Mouse (Mus musculus) cortical plate, adult 2 months (tissue): ENCODE data around the gene Ulk3. TPM values are rescaled to one million over a fixed set of nuclear protein-coding genes. Genes with fewer than 3 reads are reported as not detected.

ENCODE experiments used
- H3K27ac ChIP-seq: fragments of 200-500 bp; 2 replicates; pipeline ENCODE4 v1.5.1; 2012; ENCODE audit warnings: low read length, control low read depth, inconsistent platforms; ENCODE audit not compliant: insufficient read depth
- H3K4me1 ChIP-seq: fragments of 200-500 bp; 2 replicates; pipeline ENCODE4 v1.6.1; 2011; ENCODE audit warnings: low read length; ENCODE audit not compliant: control insufficient read depth, insufficient read depth
- H3K4me3 ChIP-seq: fragments of 200-500 bp; 2 replicates; pipeline ENCODE4 v1.5.1; 2011; ENCODE audit warnings: mild to moderate bottlenecking, low read length, control low read depth; ENCODE audit not compliant: insufficient read depth
- CTCF ChIP-seq: fragments of 200-500 bp; IDR thresholded peaks from 2 replicates; pipeline ENCODE4 v1.5.1; 2011; ENCODE audit warnings: mild to moderate bottlenecking, control low read depth, low read length; ENCODE audit not compliant: insufficient read depth; ENCODE audit errors: extremely low read depth
- POLR2A ChIP-seq: fragments of 200-500 bp; IDR thresholded peaks from 2 replicates; pipeline ENCODE4 v1.6.1; 2011; ENCODE audit warnings: mild to moderate bottlenecking, low read length, control low read depth; ENCODE audit not compliant: insufficient read depth; ENCODE audit errors: extremely low read depth
- polyA plus RNA-seq: library from polyadenylated mRNA; depleted of rRNA; stranded (reverse); fragments of >200 nt; gene quantifications from 2 replicates; pipeline ENCODE4 v1.2.3, GENCODE M21; 2012

The Ulk3 gene
- polyA plus RNA-seq, 1 experiment = 54.5 TPM

- Histone ChIP-seq H3K4me3 (no peak overlapping the region), H3K4me1 (peaks cover 3% of the 10 kb centered on the region; the same call in 1 of the 2 replicates), H3K27ac (no peak overlapping the region)
- TF ChIP-seq POLR2A (no peak), CTCF (no peak)
Measured at GRCm38 (mm10) chr9:57553119-57553518, 36.1 kb upstream of the Ulk3 start.

- TF ChIP-seq CTCF = no peak
- no peak for TF ChIP-seq POLR2A
- H3K4me3 ChIP-seq = no peak overlapping the region
- H3K4me1 ChIP-seq = peaks cover 3% of the 10 kb centered on the region; the same call in 1 of the 2 replicates
Measured at GRCm38 (mm10) chr9:57554753-57555152, 34.5 kb upstream of the Ulk3 start.

GRCm38 (mm10) chr9:57557215-57557614 lies 32.0 kb upstream of the Ulk3 start:
- no peak for TF ChIP-seq CTCF
- no peak overlapping the region for H3K27ac ChIP-seq
- peaks cover 6% of the 10 kb centered on the region; the same call in 1 of the 2 replicates for H3K4me1 ChIP-seq
- H3K4me3 ChIP-seq = no peak overlapping the region

More at GRCm38 (mm10) chr9:57554753-57555152, 34.5 kb upstream of the Ulk3 start:
- no peak overlapping the region for H3K27ac ChIP-seq

DNA sequence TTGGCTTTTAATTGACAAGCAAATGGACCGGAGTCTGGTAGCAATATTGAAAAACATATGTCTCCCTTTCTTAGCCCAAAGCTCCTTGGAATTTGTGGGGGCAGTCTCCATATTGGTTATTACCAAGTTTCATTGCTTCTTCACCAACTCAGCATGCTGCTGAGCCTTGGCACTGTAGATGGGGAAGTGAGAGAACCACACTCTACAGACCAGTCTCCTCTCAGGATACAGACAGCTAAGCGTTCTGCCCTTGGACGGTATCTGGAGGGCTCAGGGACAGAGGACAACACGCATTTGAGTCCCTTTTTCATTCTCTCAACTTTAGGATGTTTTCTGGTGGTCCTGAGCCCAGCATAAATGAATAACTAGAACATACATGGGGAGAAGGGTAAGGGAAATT lies 30.6 kb upstream of the Ulk3 start:
- peaks cover 7% of the 10 kb centered on the region; the same call in 1 of the 2 replicates for H3K4me1 ChIP-seq
- H3K4me3 ChIP-seq = no peak overlapping the region
- no peak for TF ChIP-seq POLR2A
- no peak for TF ChIP-seq CTCF
- H3K27ac ChIP-seq = 0 out of 2 replicates have a peak overlapping the region, but pooled peaks have one; percentile 3

- TF ChIP-seq POLR2A (no peak), CTCF (no peak)
- H3K4me1 ChIP-seq = peaks cover 8% of the 10 kb centered on the region; the same call in 1 of the 2 replicates
Measured at GRCm38 (mm10) chr9:57559568-57559967, 29.7 kb upstream of the Ulk3 start.

GRCm38 (mm10) chr9:57560263-57560662 lies 29.0 kb upstream of the Ulk3 start:
- Histone ChIP-seq H3K27ac (peak overlapping the region; percentile 63), H3K4me3 (peak overlapping the region; percentile 59), H3K4me1 (peaks cover 8% of the 10 kb centered on the region; the same call in 1 of the 2 replicates)
- TF ChIP-seq POLR2A (no peak), CTCF (no peak)

More at GRCm38 (mm10) chr9:57559568-57559967, 29.7 kb upstream of the Ulk3 start:
- Histone ChIP-seq H3K4me3 (no peak overlapping the region), H3K27ac (no peak overlapping the region)

- TF ChIP-seq CTCF (no peak), POLR2A (peak; percentile 86)
- Histone ChIP-seq H3K27ac (peak within 1 kb of the TSS; percentile 69), H3K4me1 (peaks cover 9% of the 10 kb centered on the region; the same call in 1 of the 2 replicates), H3K4me3 (peak within 1 kb of the TSS; percentile 59)
Measured at GRCm38 (mm10) chr9:57560861-57561710, 28.2 kb upstream of the Ulk3 start, which contains the start of gene Scamp2. Gene Scamp2, plus strand, starts transcription at chr9:57560943.

DNA sequence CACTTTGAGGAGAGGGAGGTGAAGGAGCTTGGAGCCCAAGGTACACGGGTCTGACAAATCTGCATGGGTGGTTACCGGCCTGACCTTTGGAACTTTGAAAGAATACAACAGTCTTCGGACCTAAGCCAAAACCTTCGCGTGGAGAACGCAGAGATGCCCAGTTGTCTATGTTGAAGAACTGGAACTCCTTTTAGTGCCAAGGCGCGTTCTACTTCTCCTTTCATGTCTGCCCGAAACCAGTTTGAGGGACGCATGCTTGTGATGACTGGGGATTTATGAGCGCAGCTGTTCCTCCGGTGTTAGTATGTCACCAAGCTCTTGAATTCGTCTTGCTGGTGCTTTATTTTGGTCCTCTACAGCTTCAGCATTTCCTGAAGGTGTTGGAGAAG lies 27.5 kb upstream of the Ulk3 start:
- H3K4me3 ChIP-seq = peak overlapping the region; percentile 59; the same call in 1 of the 2 replicates
- TF ChIP-seq CTCF (no peak), POLR2A (no peak)
- no peak overlapping the region for H3K27ac ChIP-seq
- peaks cover 13% of the 10 kb centered on the region; the same call in 1 of the 2 replicates for H3K4me1 ChIP-seq

DNA sequence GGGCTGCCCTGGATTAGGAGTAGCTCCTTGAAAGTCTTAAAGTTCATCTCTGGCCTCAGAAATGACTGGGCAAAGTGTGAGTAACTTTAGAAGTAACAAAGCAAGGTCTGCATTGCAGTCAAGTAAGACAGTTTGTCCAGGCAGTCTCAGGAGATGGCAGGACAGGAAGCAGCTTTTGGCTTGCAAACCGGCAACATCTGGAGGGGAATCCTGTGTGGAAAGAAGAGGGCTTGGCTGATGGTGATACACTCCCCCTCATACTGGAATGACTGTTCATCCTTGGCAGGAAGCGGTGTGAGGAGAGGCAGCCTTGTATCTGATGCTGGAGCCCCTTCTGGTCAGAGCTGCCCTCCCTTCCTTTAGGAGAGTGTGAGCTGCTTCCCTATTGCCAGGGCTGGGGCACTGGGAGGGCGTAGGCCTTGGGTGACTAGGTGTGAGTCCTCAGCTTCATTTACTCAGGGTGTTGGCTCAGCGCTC lies 26.3 kb upstream of the Ulk3 start:
- TF ChIP-seq POLR2A (no peak), CTCF (no peak)
- Histone ChIP-seq H3K4me1 (peaks cover 15% of the 10 kb centered on the region), H3K4me3 (no peak overlapping the region), H3K27ac (no peak overlapping the region)
